Mouse (Mus musculus): ENCODE measurements at regions not wholly inside any gene's neighbourhood (a gene's known extent, or its start where the extent isn't known, plus 50 kb on each side); places are given as distances from the start of the nearest gene placed in this dataset.

GRCm38 (mm10) chr12:95850144-95850803, 158.2 kb downstream of the Flrt2 start:
- DNase-seq (ENCODE audit: extremely low spot score): peak; percentile 7

- DNase-seq (ENCODE audit: extremely low spot score): no peak
Measured at GRCm38 (mm10) chr12:95877661-95878060, 185.6 kb downstream of the Flrt2 start.

Data from embryo, embryonic 9.5 days (tissue).